Mouse (Mus musculus): ENCODE measurements around the gene Rps25. TPM values are rescaled to one million over a fixed set of nuclear protein-coding genes. Genes with fewer than 3 reads are reported as not detected.
A peak's percentile ranks its signal among the peaks of the same experiment; 100 is the strongest.
"Not testable (repeated sequence)": the region's sequence is repeated elsewhere in the genome, so short reads cannot be mapped to it uniquely, and the experiment has no call there.

Gene Rps25
- polyA plus RNA-seq, 1 experiment from 2014 or later, result 2,001 TPM

DNA sequence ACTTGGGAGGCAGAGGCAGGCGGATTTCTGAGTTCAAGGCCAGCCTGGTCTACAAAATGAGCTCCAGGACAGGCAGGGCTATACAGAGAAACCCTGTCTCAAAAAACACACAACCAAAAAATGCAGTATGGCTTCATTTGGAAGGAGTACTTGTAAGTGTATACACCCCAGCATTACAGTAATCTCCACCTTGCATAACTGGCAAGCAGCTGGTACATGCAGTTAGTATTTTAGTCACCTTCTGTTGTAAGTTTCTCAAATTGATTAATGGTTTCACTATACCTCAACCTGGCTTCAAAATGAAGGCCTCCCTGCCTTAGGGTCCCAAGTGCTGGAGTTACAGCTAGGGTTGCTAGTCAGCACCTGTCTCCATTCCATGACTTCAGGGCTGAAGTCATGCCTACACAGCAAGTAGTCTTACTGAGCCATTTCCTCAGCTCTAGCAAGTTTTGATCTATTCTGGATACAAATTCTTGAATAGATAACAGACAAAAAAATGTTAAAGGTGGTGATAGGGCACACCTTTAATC lies 4.7 kb downstream of the Rps25 start:
- no peaks in the 10 kb centered on the region for H3K27me3 ChIP-seq (ENCODE audit: low read depth, poor library complexity, severe bottlenecking)
- H3K4me1 ChIP-seq, result peaks cover 5% of the 10 kb centered on the region; the same call in 1 of the 2 replicates
- no peak for DNase-seq (ENCODE audit: low spot score)
- 77% methylated on average over 1 of the region's 1 CpGs for WGBS
- no peak overlapping the region for H3K4me3 ChIP-seq
- H3K27ac ChIP-seq, result no peak overlapping the region
- no peaks in the 10 kb centered on the region for H3K9me3 ChIP-seq (replicated peaks)
- peaks cover 81% of the 10 kb centered on the region for H3K36me3 ChIP-seq

DNA sequence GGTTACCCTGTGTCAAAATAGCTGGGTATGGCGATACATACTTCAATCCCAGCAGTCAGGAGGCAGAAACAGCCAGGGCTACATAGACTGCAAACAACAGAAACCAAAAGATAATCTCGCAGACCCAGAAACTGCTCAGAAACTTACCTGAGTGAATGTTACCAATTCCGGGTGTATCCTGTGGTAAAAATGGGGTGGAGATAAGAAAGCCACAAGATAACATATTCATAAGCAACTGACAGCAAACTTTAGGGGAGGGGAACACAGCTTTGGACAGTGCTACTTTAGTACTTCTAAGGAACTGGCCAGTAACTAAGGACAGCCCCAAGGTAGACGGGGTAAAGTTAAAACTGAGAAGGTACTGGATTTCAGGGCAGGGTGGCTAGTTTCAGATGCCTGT lies 5.4 kb downstream of the Rps25 start:
- no peaks in the 10 kb centered on the region for H3K9me3 ChIP-seq (replicated peaks)
- no peaks in the 10 kb centered on the region for H3K27me3 ChIP-seq (ENCODE audit: low read depth, poor library complexity, severe bottlenecking)
- H3K4me3 ChIP-seq, result no peak overlapping the region
- DNase-seq (ENCODE audit: low spot score), result no peak
- no peak overlapping the region for H3K27ac ChIP-seq
- WGBS, result 84% methylated on average over 4 of the region's 4 CpGs
- H3K4me1 ChIP-seq, result peaks cover 9% of the 10 kb centered on the region
- H3K36me3 ChIP-seq, result peaks cover 81% of the 10 kb centered on the region

DNA sequence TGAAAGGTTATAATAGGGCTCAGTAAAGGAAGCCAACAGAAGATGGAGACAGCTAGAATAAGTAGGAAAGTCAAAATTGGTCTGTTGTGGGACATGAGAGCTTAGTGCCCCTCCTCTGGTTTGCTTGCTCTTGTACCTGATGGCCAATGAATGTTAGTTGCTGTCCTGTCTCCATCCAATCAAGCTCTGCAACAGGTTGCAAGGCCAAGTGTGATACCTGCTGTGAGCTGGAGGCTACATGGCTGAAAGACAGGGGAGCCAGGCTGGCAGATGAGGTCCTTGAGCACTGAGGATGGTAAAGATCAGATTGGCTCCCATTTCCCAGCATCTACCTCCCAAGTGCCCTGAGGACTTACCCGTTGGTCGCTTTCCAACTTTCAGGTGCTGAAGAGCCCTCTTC lies 5.8 kb downstream of the Rps25 start:
- peaks cover 12% of the 10 kb centered on the region for H3K4me1 ChIP-seq
- H3K27me3 ChIP-seq (ENCODE audit: low read depth, poor library complexity, severe bottlenecking), result no peaks in the 10 kb centered on the region
- no peak for DNase-seq (ENCODE audit: low spot score)
- H3K36me3 ChIP-seq, result peaks cover 81% of the 10 kb centered on the region
- no peaks in the 10 kb centered on the region for H3K9me3 ChIP-seq (replicated peaks)
- no peak overlapping the region for H3K27ac ChIP-seq
- H3K4me3 ChIP-seq, result no peak overlapping the region
- 85% methylated on average over 2 of the region's 2 CpGs for WGBS

DNA sequence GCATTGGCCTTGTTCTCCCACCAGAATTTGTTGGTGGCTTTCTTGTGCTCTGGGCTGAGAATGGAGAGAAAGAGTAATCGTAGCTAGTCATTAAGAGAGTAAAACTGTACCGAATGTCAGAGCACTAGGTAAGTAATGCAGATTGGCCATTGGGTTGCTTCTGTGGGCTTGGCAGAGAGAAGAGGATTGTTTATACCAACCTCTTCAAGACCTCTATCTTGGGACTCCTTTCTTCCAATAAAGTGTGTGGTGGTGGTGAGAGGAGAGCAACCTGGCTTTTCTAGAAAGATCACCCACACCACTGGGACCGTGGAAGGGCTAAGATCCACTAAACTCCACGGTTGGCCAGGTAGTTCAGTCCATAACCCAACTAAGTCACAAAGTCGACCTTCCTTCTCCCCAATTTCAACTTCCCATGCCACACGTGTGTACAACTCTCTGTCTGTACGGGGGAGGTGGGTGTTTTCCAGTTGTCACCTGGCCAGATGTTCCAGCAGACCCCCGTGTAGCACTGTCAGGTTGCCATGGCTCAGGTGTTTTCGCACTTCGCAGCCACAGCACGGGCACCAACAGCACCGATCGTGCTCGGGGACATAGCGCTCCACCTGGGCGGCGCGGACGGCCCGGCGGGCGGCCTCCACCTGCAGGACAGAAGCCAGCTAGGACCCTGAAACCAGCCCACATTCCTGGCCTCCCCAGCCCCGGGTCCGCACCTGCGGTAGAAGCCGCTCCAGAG lies 10.4 kb downstream of the Rps25 start:
- 9% methylated on average over 26 of the region's 26 CpGs for WGBS
- H3K27me3 ChIP-seq (ENCODE audit: low read depth, poor library complexity, severe bottlenecking), result no peaks in the 10 kb centered on the region
- H3K27ac ChIP-seq, result peak overlapping the region; percentile 89

DNA sequence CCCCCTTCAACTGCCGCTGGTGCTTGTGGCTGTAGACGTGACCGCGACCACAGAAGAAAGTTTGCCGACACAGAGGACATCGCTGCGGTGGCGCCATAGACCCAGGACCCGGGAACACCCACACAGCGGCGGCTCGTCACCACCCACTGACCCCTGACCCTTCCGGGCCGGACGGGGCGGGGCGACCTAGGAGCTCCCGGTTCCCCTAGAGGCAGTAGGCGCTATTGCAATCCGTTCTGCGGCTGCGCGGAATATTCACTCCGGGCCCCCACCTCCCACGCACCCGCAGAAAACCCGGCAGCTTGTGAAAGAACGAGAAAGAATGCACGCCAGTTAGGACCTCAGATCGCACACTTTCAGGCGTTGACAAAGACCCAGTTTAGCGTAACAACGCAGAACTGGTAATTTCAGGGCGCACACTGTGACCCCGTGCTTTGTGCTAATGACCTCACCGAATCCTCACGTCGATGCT lies 11.0 kb downstream of the Rps25 start:
- Histone ChIP-seq H3K4me1 (peaks cover 7% of the 10 kb centered on the region), H3K4me3 (peak overlapping the region; percentile 77), H3K36me3 (peaks cover 34% of the 10 kb centered on the region), H3K27me3 (ENCODE audit: low read depth, poor library complexity, severe bottlenecking) (no peaks in the 10 kb centered on the region), H3K27ac (peak overlapping the region; percentile 89), H3K9me3 (replicated peaks) (no peaks in the 10 kb centered on the region)
- DNase-seq (ENCODE audit: low spot score), result peak; percentile 97
- under 1% methylated on average over 38 of the region's 38 CpGs for whole genome bisulfite sequencing

More for the DNA sequence above, 10.4 kb downstream of the Rps25 start:
- DNase-seq (ENCODE audit: low spot score), result no peak
- peaks cover 40% of the 10 kb centered on the region for H3K36me3 ChIP-seq
- no peaks in the 10 kb centered on the region for H3K9me3 ChIP-seq (replicated peaks)
- peaks cover 7% of the 10 kb centered on the region for H3K4me1 ChIP-seq
- H3K4me3 ChIP-seq, result peak overlapping the region; percentile 77

DNA sequence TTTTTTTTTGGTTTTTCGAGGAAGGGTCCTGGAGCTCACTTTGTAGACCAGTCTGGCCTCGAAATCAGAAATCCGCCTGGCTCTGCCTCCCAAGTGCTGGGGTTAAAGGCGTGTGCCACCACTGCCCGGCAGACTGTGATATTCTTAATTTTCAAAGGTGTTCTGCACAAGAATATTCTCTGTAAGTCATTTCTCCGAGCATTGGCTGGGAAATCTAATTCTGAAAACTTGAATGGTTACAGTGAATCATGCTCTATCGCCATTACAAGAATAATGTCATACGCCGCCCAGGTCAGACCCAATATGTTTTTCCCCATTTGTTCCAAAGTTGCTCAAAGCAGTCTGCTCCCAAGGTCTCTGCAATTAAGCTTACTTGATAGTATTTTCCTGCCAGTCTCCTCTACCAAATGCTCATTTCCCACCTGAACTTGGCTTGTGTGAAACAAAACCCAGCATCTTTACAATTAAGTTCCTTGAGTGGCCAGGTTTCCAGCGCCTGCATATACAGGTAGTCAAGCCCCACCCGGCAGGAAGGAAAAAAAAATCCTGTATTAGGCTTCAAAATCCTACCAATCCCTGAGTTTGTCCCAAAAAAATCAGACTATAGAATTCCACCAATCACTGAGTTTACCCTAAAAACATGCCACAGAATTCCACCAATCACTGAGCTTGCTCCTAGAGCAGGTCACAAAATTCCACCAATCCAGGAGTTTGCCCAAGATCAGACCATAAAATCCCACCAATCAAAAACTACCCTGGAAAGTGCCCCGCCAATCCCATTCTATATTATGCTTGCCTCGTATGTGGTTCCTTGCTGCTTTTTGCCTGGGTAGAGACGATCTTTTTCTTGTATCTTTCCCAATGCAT lies 11.8 kb downstream of the Rps25 start, which contains the start of gene Ccdc84:
Gene Ccdc84 (minus strand): TSS at position 51 of the 867 bp plus-strand sequence.
- Histone ChIP-seq H3K4me3 (peak within 1 kb of the TSS; percentile 77), H3K36me3 (peaks cover 26% of the 10 kb centered on the region), H3K27ac (peak within 1 kb of the TSS; percentile 89), H3K9me3 (replicated peaks) (no peaks in the 10 kb centered on the region), H3K27me3 (ENCODE audit: low read depth, poor library complexity, severe bottlenecking) (no peaks in the 10 kb centered on the region), H3K4me1 (peaks cover 7% of the 10 kb centered on the region)
- 84% methylated on average over 14 of the region's 14 CpGs for WGBS
- DNase-seq (ENCODE audit: low spot score), result no peak

DNA sequence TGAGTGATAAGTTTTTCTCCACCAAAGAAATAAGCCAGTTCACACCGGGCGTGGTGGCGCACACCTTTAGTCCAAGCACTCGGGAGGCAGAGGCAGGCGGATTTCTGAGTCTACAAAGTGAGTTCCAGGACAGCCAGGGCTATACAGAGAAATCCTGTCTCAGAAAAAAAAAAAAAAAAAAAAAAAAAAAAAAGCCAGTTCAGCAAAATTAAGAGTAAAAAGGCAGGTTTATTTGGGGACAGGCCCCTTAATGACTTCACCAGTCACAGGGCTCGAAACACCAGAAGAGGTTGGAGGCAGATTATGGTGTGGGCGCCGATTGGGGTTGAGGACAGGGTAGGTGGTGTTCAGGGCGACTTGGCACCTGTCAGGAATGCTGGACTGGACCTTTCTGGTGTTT lies 12.8 kb downstream of the Rps25 start:
- DNase-seq (ENCODE audit: low spot score); H3K4me1 ChIP-seq; H3K9me3 ChIP-seq (replicated peaks); H3K27me3 ChIP-seq (ENCODE audit: low read depth, poor library complexity, severe bottlenecking); H3K4me3 ChIP-seq; H3K27ac ChIP-seq: not testable (repeated sequence)
- peaks cover 16% of the 10 kb centered on the region for H3K36me3 ChIP-seq
- 93% methylated on average over 9 of the region's 9 CpGs for WGBS

DNA sequence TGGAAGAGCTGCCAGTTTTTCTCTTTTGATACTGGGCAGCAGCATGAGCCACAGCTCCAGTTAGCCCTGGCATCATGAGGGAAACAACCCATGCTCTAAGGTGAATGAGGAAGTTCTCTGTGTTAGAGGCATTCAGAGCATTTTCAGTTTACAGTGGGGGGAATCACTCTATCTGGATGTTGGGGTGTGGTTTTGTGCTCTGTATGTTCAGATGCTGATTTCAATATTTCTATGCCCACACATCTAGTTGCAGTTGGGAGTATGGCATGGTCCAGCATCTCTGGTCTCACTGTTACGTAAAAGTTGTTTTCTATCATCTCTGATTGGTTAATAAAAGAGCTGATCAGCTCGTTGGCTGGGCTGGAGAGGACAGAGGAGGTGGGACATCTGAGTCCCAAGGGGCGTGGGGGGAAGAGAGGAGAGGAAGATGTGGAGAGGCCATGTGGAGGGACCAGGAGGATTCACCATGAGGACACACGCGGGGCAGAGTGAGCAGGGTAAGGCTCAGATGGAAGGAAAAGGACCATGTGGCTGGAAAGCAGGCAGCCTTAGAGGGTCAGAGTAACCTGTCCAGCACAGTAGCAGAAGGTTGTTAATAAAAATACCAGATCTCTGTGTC lies 13.4 kb downstream of the Rps25 start:
- WGBS, result 83% methylated on average over 5 of the region's 5 CpGs
- no peak overlapping the region for H3K4me3 ChIP-seq
- no peaks in the 10 kb centered on the region for H3K9me3 ChIP-seq (replicated peaks)
- DNase-seq (ENCODE audit: low spot score), result no peak
- no peak overlapping the region for H3K27ac ChIP-seq
- no peaks in the 10 kb centered on the region for H3K27me3 ChIP-seq (ENCODE audit: low read depth, poor library complexity, severe bottlenecking)
- H3K4me1 ChIP-seq, result peaks cover 7% of the 10 kb centered on the region
- H3K36me3 ChIP-seq, result peaks cover 12% of the 10 kb centered on the region

DNA sequence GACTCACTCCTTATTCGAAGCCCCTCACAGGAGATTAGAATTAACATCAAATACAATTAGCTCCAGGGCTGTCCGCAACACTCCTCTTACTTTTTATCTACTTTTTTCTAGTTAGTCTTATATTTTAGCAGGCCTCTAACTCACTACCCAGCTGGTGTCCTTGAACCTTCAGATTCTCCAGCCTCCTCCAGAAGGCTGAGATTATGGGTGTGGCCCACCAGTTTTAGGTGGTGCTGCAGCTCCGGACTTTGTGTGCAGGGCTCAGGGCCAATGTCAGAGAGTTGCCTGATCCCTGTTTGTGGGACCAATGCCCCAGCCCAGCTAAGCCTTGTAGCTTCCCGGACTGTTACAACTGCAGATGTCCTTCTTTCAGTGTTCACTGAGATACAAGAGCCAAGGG lies 16.6 kb downstream of the Rps25 start:
- H3K36me3 ChIP-seq, result no peaks in the 10 kb centered on the region
- H3K4me3 ChIP-seq, result no peak overlapping the region
- no peaks in the 10 kb centered on the region for H3K27me3 ChIP-seq (ENCODE audit: low read depth, poor library complexity, severe bottlenecking)
- H3K4me1 ChIP-seq, result no peaks in the 10 kb centered on the region
- no peaks in the 10 kb centered on the region for H3K9me3 ChIP-seq (replicated peaks)
- no peak overlapping the region for H3K27ac ChIP-seq
- 91% methylated on average over 4 of the region's 4 CpGs for WGBS
- DNase-seq (ENCODE audit: low spot score), result no peak

DNA sequence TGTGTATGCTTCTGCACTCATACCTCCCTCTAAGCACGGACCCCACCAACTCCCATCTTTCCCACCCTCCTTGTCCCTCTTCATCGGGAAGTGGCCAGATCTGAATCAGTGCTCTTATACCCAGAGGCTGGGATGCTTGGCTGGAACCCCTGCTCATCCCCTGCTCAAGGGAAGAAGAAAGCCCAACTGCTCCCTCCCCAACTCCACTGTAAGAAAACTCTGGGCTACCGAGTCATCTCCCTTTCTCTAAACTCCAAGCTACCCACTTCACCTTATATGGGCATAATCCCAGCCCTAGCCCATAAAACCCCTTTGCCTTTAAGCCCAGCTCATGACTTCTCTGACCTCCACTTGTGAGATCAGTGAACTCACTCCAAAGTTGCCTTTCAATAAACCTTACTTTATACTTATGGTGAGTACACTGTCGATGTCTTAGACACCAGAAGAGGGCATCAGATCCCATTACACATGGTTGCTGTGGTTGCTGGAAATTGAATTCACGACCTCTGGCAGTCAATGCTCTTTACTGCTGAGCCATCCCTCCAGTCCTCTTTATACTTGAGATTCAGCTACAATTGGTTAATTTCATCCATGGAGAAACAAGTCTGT lies 25.7 kb downstream of the Rps25 start:
- Histone ChIP-seq H3K4me3 (no peak overlapping the region), H3K27ac (no peak overlapping the region), H3K9me3 (replicated peaks) (no peaks in the 10 kb centered on the region), H3K27me3 (ENCODE audit: low read depth, poor library complexity, severe bottlenecking) (no peaks in the 10 kb centered on the region), H3K4me1 (peaks cover 8% of the 10 kb centered on the region), H3K36me3 (no peaks in the 10 kb centered on the region)
- DNase-seq (ENCODE audit: low spot score), result no peak
- WGBS, result 57% methylated on average over 5 of the region's 5 CpGs

DNA sequence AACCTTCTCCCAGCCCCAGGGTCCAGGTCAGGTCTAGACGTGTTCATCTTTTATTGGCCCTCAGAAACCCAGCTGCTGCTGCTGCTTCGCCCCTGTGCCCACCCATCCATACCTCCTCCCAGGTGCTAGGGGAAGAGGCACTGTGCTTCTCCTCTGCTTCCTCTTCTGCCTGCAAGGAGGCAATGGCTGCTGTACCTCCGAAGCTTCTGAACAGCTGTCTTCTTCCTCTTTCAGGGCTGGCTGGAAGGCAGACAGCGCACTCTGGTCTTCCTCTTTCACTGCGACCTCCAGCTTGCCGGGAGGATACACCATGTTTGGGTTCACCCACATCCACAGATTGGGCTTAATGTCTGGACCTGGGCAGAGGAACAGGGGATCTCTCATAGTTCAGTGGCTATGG lies 28.8 kb downstream of the Rps25 start:
- H3K4me1 ChIP-seq, result peaks cover 8% of the 10 kb centered on the region
- H3K4me3 ChIP-seq, result no peak overlapping the region
- H3K9me3 ChIP-seq (replicated peaks), result no peaks in the 10 kb centered on the region
- no peaks in the 10 kb centered on the region for H3K27me3 ChIP-seq (ENCODE audit: low read depth, poor library complexity, severe bottlenecking)
- DNase-seq (ENCODE audit: low spot score), result no peak
- no peaks in the 10 kb centered on the region for H3K36me3 ChIP-seq
- no peak overlapping the region for H3K27ac ChIP-seq
- WGBS, result 79% methylated on average over 6 of the region's 6 CpGs

DNA sequence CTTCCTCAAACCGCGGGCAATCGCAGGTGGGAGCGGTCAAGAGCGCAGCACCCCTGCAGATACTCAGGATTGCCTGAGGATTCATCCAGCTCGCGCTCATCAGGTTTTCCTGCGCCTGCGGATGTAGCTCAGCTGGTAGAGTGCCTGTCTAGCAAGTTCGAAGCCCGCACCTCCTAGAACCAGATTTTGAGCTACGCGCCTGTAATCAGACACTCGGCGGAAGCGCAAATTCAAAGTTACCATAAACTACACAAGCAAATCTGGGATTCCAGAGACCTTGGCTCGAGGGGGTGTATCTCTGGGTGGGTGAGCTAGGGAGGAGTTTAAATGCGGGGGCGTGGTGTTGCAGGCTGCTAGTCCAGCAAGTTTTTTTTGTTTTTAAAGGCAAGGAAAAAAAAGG lies 34.0 kb downstream of the Rps25 start, which contains the start of gene Foxr1:
Gene Foxr1 (minus strand): TSS at position 176 of the 400 bp plus-strand sequence.
- H3K27me3 ChIP-seq (ENCODE audit: low read depth, poor library complexity, severe bottlenecking), result no peaks in the 10 kb centered on the region
- 70% methylated on average over 19 of the region's 19 CpGs for WGBS
- no peaks in the 10 kb centered on the region for H3K4me1 ChIP-seq
- H3K36me3 ChIP-seq, result no peaks in the 10 kb centered on the region
- no peaks in the 10 kb centered on the region for H3K9me3 ChIP-seq (replicated peaks)
- no peak for DNase-seq (ENCODE audit: low spot score)
- H3K27ac ChIP-seq, result no peak within 1 kb of the TSS
- no peak within 1 kb of the TSS for H3K4me3 ChIP-seq
